Mouse (Mus musculus): ENCODE measurements around the gene Cnn2. TPM values are rescaled to one million over a fixed set of nuclear protein-coding genes. Genes with fewer than 3 reads are reported as not detected.

Gene Cnn2
- polyA plus RNA-seq, 1 experiment from 2014 or later: 115 TPM

DNA sequence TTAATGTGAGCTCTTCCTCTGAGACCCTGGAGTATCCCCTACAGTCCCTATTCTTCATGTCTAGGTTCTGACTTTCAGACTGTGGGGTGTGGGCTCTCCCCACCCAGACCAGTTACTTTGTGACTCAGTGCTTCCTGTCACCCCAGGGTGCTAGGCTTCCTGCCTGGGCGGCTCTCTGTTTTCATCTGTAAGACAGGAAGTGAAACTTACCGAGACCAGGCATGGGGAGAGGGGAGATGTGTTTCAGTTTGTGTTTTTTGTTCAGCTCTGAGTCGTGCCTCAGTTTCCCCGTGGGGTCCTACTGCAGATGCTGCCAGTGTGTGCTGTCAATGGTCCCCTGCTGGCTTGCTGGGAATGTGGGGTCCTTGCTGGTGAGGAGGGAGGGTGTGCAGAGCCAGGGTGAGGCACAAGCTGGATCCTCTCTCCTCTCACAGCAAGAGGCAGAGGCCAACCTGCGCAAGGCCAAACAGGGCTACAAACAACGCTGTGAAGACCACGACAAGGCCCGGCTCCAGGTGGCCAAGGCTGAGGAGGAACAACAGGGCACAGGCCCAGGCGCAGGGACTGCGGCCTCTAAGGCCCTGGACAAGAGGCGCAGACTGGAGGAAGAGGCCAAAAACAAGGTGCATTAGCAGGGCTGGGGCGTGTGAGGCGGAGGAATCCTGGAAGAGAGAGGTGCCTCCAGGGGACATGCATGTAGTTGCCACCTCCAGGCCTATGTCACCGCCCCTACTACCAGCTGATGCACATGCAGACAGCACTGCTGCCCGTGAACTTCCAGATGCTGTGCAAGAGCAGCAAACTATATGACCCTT is 36.1 kb downstream of the Cnn2 start:
- WGBS: 79% methylated on average over 15 of the region's 15 CpGs
- peaks cover 9% of the 10 kb centered on the region; the same call in 1 of the 2 replicates for H3K4me1 ChIP-seq
- no peak overlapping the region for H3K4me3 ChIP-seq (replicated peaks)
- no peak overlapping the region for H3K27ac ChIP-seq
- H3K4me2 ChIP-seq: no peak overlapping the region
- H3K9me3 ChIP-seq: no peaks in the 10 kb centered on the region
- no peaks in the 10 kb centered on the region for H3K36me3 ChIP-seq (replicated peaks)
- ATAC-seq (ENCODE audit: low FRiP score): no peak
- H3K9ac ChIP-seq: no peak overlapping the region
- H3K27me3 ChIP-seq: peaks cover 14% of the 10 kb centered on the region

DNA sequence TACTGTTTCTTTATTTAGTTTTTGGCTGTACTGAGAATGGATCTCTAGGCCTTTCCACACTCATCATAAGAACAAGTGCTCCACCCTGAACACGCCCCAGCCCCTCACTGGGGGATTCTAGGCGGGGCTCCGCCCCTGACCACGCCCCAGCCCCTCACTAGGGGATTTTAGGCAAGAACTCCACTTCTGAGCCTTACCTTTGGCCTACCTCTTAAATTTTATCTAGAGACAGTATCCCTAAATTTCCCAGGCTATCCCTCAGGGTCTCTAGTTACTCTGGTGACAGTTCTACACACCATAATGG is 36.6 kb downstream of the Cnn2 start:
- Histone ChIP-seq H3K9ac (no peak overlapping the region), H3K4me2 (no peak overlapping the region), H3K27me3 (peaks cover 8% of the 10 kb centered on the region; the same call in 1 of the 2 replicates), H3K27ac (no peak overlapping the region), H3K4me3 (replicated peaks) (no peak overlapping the region), H3K9me3 (no peaks in the 10 kb centered on the region), H3K36me3 (replicated peaks) (no peaks in the 10 kb centered on the region), H3K4me1 (peaks cover 3% of the 10 kb centered on the region; the same call in 1 of the 2 replicates)
- whole genome bisulfite sequencing: 51% methylated on average over 4 of the region's 4 CpGs
- no peak for ATAC-seq (ENCODE audit: low FRiP score)

DNA sequence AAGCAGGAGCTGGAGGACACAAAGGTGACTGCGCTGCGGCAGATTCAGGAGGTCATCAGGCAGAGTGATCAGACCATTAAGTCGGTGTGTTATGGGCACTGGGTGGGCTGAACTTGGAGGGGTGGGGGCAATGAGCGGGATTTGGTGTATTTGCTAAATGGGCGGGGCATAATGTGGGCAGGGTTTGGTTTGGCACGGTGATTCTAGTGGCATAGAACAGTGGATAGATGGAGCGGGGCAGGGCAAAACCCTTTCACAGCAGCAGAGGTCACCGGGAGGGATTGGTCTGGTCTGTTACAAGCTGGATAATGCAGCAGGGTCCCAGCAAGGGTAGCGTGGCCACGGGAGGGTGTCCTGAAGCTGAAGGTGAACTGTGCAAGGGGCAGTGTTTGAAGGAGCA is 37.1 kb downstream of the Cnn2 start:
- H3K9me3 ChIP-seq: no peaks in the 10 kb centered on the region
- no peaks in the 10 kb centered on the region for H3K4me1 ChIP-seq
- H3K4me2 ChIP-seq: no peak overlapping the region
- WGBS: 84% methylated on average over 10 of the region's 10 CpGs
- no peak overlapping the region for H3K9ac ChIP-seq
- H3K4me3 ChIP-seq (replicated peaks): no peak overlapping the region
- H3K27ac ChIP-seq: no peak overlapping the region
- no peaks in the 10 kb centered on the region for H3K36me3 ChIP-seq (replicated peaks)
- no peak for ATAC-seq (ENCODE audit: low FRiP score)
- peaks cover 4% of the 10 kb centered on the region; the same call in 1 of the 2 replicates for H3K27me3 ChIP-seq

DNA sequence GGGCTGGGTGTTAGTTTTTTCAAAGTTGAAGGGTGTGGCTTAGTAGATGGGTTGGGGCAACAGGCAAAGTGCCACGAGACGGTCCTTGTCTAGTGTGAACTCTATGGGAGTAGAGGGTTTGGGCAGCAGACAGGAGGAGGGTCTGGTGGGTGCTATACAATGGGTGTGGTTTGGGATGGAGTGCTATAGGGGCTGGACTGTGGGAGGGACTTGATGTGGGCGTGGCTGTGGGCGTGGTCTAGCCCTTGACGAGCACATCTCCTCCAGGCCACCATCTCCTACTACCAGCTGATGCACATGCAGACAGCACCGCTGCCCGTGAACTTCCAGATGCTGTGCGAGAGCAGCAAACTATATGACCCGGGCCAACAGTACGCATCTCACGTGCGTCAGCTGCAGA is 37.5 kb downstream of the Cnn2 start:
- no peaks in the 10 kb centered on the region for H3K36me3 ChIP-seq (replicated peaks)
- H3K4me2 ChIP-seq: no peak overlapping the region
- H3K9ac ChIP-seq: no peak overlapping the region
- H3K9me3 ChIP-seq: no peaks in the 10 kb centered on the region
- WGBS: 61% methylated on average over 12 of the region's 12 CpGs
- no peak overlapping the region for H3K27ac ChIP-seq
- no peak overlapping the region for H3K4me3 ChIP-seq (replicated peaks)
- 0 out of 2 replicates have a peak, but pooled peaks have one; percentile 61 for ATAC-seq (ENCODE audit: low FRiP score)
- H3K4me1 ChIP-seq: no peaks in the 10 kb centered on the region
- peaks cover 3% of the 10 kb centered on the region; the same call in 1 of the 2 replicates for H3K27me3 ChIP-seq

DNA sequence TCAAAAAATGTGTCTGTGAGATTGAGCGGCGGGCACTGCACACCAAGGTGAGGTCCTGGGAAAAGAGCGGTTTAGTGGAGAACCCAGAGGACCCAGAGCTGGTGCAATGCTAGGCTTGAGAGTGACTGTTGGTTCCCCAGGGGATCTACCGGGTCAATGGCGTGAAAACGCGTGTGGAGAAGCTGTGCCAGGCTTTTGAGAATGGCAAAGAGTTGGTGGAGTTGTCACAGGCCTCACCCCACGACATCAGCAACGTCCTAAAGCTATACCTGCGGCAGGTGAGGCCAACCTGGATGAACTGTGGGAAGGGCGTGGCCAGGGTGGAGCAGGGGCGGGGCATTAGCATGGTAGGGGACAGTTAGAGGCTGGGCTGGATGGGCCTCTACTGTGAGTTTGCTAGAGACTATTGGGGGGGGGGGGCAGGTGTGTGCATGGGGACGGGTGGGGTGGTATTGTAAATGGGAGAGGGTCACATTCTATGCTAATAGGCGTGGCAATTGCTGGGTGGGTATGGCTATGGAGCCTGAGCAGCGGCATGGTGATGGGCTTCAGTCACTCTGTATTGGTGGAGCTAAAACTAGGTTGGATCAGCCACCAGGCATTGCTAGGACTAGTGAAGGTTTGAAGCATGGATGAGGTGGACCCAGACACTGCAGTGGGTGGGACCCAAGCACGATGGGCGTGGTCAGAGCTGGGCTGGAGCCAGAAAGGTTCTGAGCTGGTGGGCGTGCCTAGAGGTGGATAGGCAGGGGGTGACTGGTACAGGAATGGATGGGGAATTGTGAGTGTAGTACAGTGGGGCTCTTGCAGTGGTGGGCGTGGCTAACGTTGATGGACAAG is 39.5 kb downstream of the Cnn2 start:
- Histone ChIP-seq H3K4me2 (no peak overlapping the region), H3K9me3 (no peaks in the 10 kb centered on the region), H3K36me3 (replicated peaks) (no peaks in the 10 kb centered on the region), H3K9ac (no peak overlapping the region), H3K27me3 (peaks cover 3% of the 10 kb centered on the region; the same call in 1 of the 2 replicates), H3K4me3 (replicated peaks) (no peak overlapping the region), H3K4me1 (no peaks in the 10 kb centered on the region), H3K27ac (no peak overlapping the region)
- 76% methylated on average over 20 of the region's 20 CpGs for WGBS
- no peak for ATAC-seq (ENCODE audit: low FRiP score)

DNA sequence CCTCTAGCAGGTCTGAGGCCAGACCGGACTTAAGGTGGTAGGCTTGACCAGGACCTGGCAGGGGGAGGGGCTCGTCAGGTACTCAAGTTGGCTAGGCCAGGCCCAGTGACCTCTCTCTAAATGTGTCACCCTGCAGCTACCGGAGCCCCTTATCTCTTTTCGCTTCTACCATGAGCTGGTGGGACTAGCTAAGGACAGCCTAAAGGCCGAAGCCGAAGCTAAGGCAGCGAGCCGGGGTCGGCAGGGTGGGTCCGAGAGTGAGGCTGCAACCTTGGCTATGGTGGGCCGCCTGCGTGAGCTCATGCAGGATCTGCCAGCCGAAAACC is 40.1 kb downstream of the Cnn2 start:
- WGBS: 92% methylated on average over 13 of the region's 13 CpGs
- Histone ChIP-seq H3K9me3 (no peaks in the 10 kb centered on the region), H3K27me3 (peaks cover 3% of the 10 kb centered on the region; the same call in 1 of the 2 replicates), H3K9ac (no peak overlapping the region), H3K4me3 (replicated peaks) (no peak overlapping the region), H3K4me1 (no peaks in the 10 kb centered on the region), H3K27ac (no peak overlapping the region), H3K36me3 (replicated peaks) (no peaks in the 10 kb centered on the region), H3K4me2 (no peak overlapping the region)
- ATAC-seq (ENCODE audit: low FRiP score): no peak

DNA sequence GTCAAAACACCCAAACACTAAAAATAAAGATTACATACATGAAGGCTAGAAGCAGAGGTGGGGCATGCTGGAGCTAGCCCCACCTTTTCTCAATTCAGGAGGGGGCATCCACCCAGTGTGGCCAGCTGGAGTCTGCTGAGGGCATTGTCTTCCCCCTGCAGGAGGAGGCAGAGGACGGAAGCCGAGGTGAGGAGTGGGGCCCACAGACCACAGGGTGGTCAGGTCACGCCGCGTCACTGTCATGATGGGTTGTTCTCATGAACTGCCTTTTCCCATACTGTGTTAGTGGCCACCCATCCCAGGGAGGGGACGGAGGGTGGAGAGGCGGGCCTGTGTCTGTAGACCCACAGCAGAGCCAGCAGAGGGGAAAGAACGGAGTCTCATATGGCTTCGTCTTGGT is 41.8 kb downstream of the Cnn2 start:
- no peak overlapping the region for H3K27ac ChIP-seq
- WGBS: 91% methylated on average over 9 of the region's 9 CpGs

DNA sequence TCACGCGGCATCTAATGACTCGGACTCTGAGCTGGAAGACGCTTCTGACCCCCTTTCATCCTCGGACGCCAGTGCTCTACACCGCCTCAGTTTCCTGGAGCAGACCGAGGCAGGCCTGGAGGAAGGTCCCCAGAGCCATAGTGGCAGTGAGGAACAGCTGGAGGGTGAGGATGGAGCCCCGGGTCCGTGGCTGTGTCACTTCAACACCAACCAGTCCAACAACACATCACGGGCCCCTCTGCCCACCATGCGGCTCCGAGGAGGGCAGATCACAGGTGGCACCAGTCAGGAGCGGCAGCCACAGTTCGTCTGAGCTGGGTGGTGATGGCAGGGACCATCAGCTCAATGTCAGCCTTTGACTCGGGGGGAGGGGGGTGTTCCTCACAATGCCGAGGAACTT is 42.4 kb downstream of the Cnn2 start:
- Histone ChIP-seq H3K27ac (no peak overlapping the region), H3K9me3 (no peaks in the 10 kb centered on the region), H3K4me2 (no peak overlapping the region), H3K27me3 (peaks cover 3% of the 10 kb centered on the region; the same call in 1 of the 2 replicates), H3K4me1 (no peaks in the 10 kb centered on the region; the same call in 1 of the 2 replicates), H3K9ac (0 out of 2 replicates have a peak overlapping the region, but pooled peaks have one; percentile 21), H3K4me3 (replicated peaks) (no peak overlapping the region), H3K36me3 (replicated peaks) (peaks cover 14% of the 10 kb centered on the region)
- no peak for ATAC-seq (ENCODE audit: low FRiP score)
- 90% methylated on average over 17 of the region's 17 CpGs for WGBS

More for the DNA sequence above, 41.8 kb downstream of the Cnn2 start:
- H3K4me2 ChIP-seq: no peak overlapping the region
- no peaks in the 10 kb centered on the region; the same call in 1 of the 2 replicates for H3K4me1 ChIP-seq
- no peak for ATAC-seq (ENCODE audit: low FRiP score)
- H3K9me3 ChIP-seq: no peaks in the 10 kb centered on the region
- H3K9ac ChIP-seq: no peak overlapping the region
- peaks cover 9% of the 10 kb centered on the region for H3K36me3 ChIP-seq (replicated peaks)
- H3K4me3 ChIP-seq (replicated peaks): no peak overlapping the region
- peaks cover 3% of the 10 kb centered on the region; the same call in 1 of the 2 replicates for H3K27me3 ChIP-seq

DNA sequence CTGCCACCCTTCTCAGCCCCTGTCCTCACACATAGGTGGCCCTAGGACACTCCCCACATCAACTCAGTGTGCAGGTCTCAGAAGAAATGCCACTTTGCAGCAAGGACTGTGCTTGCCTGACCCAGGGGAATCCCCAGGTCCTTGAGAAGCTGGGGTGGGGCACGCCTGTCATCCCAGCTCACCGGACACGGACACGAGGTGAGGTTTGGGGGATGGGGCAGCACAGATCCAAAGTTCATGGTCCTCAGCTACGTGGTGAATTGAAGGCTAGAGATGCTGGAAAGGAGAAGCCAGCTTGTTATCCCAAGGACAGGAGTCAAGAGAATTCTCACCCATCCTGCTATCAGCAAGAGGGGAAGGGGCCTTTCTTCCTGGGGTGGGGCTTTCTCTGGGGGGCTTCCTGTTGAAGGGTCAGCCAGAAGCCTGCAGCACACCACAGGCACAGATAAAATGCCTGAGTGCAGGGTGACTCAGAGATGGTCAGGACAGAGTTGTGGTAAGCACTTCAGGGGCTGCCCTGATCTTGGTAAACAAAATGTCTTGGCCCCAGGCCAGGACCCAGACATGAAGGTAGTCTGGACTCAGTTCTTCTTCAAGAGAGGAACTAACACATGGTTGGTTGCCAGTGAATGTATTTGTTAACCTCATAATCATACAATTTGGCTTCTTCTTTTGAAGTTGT is 44.6 kb downstream of the Cnn2 start:
- Histone ChIP-seq H3K9ac (no peak overlapping the region), H3K4me1 (peaks cover 2% of the 10 kb centered on the region; the same call in 1 of the 2 replicates), H3K9me3 (no peaks in the 10 kb centered on the region), H3K36me3 (replicated peaks) (peaks cover 36% of the 10 kb centered on the region), H3K4me2 (no peak overlapping the region), H3K27me3 (no peaks in the 10 kb centered on the region), H3K27ac (no peak overlapping the region), H3K4me3 (replicated peaks) (no peak overlapping the region)
- no peak for ATAC-seq (ENCODE audit: low FRiP score)
- 69% methylated on average over 5 of the region's 5 CpGs for WGBS

DNA sequence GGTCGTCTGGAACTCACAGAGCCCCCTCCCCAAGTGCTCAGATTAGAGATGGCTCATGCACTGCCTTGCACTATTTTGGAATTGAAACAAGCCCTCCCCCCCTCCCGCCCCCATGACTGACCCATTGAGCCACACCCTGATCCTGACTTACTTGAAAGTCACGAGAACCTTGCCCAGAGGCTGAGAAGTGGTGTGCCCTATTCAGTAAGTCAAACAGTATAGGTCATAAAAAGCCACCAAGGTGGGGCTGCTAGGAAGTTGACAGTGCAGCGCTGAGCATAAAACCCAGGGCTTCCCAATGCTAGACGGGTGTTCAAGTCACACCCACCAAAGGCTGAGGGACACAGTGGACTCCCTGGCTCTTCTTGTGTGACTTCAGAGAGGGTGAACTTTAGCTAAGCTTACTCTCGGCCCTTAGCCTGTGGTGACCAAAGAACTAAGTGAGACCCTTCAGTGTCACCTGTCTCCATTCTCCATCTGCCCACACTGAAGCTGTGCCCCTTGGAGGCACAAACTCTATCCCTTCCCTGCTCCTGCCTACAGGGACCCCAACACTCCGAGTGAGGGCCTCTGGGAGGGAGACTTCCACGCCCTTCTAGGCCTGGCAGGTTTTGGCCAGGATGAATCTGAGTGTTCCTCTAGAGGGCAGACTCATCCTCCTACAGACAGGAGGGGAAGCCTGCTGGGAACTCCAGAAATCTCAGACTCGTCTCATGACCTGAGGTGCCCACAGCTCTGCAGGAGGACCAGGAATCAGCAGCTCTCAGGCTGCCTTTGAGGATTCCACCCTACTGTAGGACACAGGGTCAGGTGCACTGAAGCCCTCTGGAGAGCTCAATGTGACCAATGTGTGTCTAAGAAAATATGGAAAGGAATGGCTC is 45.4 kb downstream of the Cnn2 start:
- Histone ChIP-seq H3K9ac (no peak overlapping the region), H3K27ac (no peak overlapping the region), H3K4me2 (no peak overlapping the region), H3K4me1 (peaks cover 10% of the 10 kb centered on the region), H3K4me3 (replicated peaks) (no peak overlapping the region), H3K36me3 (replicated peaks) (peaks cover 41% of the 10 kb centered on the region), H3K27me3 (no peaks in the 10 kb centered on the region), H3K9me3 (no peaks in the 10 kb centered on the region)
- 0 out of 2 replicates have a peak, but pooled peaks have one; percentile 33 for ATAC-seq (ENCODE audit: low FRiP score)
- WGBS: 47% methylated on average over 9 of the region's 9 CpGs

DNA sequence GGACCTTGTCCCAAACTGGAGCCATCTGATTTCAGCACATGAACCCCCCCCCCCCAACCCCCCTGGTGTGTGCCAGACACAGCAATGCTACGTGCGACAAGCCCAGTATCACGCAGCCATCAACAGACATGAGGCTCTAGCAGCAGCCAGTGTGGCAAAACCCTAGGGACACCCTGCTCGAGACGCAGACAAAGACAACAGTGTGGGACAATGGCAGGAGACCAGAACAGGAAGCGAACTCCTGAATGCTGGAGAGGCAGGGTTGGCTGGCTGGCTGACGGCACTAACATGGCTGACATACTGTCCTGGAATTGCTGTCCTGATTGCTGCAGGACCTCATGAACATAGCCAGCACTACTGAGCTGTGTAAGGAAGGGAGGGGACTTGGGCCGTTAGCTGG is 46.8 kb downstream of the Cnn2 start:
- 87% methylated on average over 8 of the region's 8 CpGs for WGBS
- no peak overlapping the region for H3K27ac ChIP-seq
- H3K9ac ChIP-seq: no peak overlapping the region

More for the DNA sequence above, 46.8 kb downstream of the Cnn2 start:
- ATAC-seq (ENCODE audit: low FRiP score): no peak
- H3K4me1 ChIP-seq: peaks cover 13% of the 10 kb centered on the region
- H3K36me3 ChIP-seq (replicated peaks): peaks cover 41% of the 10 kb centered on the region
- no peaks in the 10 kb centered on the region for H3K27me3 ChIP-seq
- H3K4me2 ChIP-seq: no peak overlapping the region
- H3K4me3 ChIP-seq (replicated peaks): no peak overlapping the region
- no peaks in the 10 kb centered on the region for H3K9me3 ChIP-seq
